Mouse (Mus musculus): Measurements from ENCODE around the gene Msx1. TPM values are rescaled to one million over a fixed set of nuclear protein-coding genes. Genes with fewer than 3 reads are reported as not detected.

The Msx1 gene
- polyA plus RNA-seq, 1 experiment from 2014 or later = 65.2 TPM

- Histone ChIP-seq H3K4me3 (no peak overlapping the region), H3K4me1 (peaks cover 5% of the 10 kb centered on the region; the same call in 1 of the 2 replicates), H3K27me3 (ENCODE audit: insufficient read depth, poor library complexity, severe bottlenecking) (0 out of 2 replicates have a peak, but pooled peaks cover 9% of the 10 kb centered on the region), H3K9me3 (no peaks in the 10 kb centered on the region), H3K27ac (no peak overlapping the region), H3K36me3 (no peaks in the 10 kb centered on the region)
- no peak for DNase-seq (ENCODE audit: low spot score)
- WGBS = 68% methylated on average over 6 of the region's 6 CpGs
Measured at GRCm38 (mm10) chr5:37805291-37805690, 19.1 kb downstream of the Msx1 start.

GRCm38 (mm10) chr5:37804512-37805118 lies 19.8 kb downstream of the Msx1 start:
- DNase-seq (ENCODE audit: low spot score) = no peak
- H3K27me3 ChIP-seq (ENCODE audit: insufficient read depth, poor library complexity, severe bottlenecking) = 0 out of 2 replicates have a peak, but pooled peaks cover 9% of the 10 kb centered on the region
- peaks cover 5% of the 10 kb centered on the region; the same call in 1 of the 2 replicates for H3K4me1 ChIP-seq
- no peak overlapping the region for H3K4me3 ChIP-seq
- H3K36me3 ChIP-seq = no peaks in the 10 kb centered on the region
- H3K9me3 ChIP-seq = no peaks in the 10 kb centered on the region
- H3K27ac ChIP-seq = no peak overlapping the region
- WGBS = 48% methylated on average over 8 of the region's 8 CpGs

- WGBS = 68% methylated on average over 6 of the region's 6 CpGs
- Histone ChIP-seq H3K36me3 (no peaks in the 10 kb centered on the region), H3K9me3 (no peaks in the 10 kb centered on the region), H3K4me3 (no peak overlapping the region), H3K4me1 (no peaks in the 10 kb centered on the region), H3K27me3 (ENCODE audit: insufficient read depth, poor library complexity, severe bottlenecking) (no peaks in the 10 kb centered on the region), H3K27ac (no peak overlapping the region)
- DNase-seq (ENCODE audit: low spot score) = no peak
Measured at GRCm38 (mm10) chr5:37797251-37797650, 27.1 kb downstream of the Msx1 start.

DNA sequence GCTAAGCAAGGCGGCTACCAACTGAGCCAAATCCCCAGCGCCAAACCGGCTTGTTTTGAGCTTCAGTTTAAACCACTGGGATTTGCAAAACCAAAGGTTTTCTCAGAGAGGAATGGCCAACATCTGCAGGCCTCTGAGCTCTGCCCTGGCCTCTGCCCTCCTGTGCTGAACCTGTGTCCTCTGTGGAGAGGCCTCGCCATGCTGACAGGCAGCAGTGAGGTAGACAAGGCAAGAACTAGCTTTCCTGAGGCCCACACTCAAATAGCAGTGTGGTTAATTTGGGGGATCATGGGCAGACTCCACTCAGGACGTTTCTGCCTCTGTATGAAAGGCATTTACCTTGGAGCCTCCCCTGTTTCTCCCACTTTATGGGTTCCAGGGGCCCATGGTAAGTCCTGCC lies 27.6 kb downstream of the Msx1 start:
- DNase-seq (ENCODE audit: low spot score) = no peak
- WGBS = 67% methylated on average over 5 of the region's 5 CpGs
- H3K4me3 ChIP-seq = no peak overlapping the region
- no peak overlapping the region for H3K27ac ChIP-seq
- H3K4me1 ChIP-seq = no peaks in the 10 kb centered on the region
- no peaks in the 10 kb centered on the region for H3K27me3 ChIP-seq (ENCODE audit: insufficient read depth, poor library complexity, severe bottlenecking)
- no peaks in the 10 kb centered on the region for H3K36me3 ChIP-seq
- H3K9me3 ChIP-seq = no peaks in the 10 kb centered on the region

DNA sequence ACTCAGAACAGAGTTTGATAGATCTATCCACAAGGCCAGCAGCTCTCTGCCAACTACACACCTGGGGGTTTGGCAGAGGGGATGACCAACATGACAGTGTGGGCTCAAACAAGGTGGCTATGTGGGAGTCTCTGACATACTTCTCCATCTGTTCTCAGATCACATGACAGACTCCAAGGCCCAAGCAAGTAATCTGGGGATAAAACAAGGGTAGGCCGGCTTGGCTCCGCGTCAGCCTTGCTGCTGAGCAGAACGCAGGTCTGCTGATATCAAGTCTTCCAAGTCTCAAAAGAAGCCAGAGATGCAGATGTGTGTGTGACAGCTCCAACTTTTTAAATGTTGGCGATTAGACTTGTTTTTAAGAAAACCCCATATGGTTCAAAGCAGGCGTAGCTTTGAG lies 28.7 kb downstream of the Msx1 start:
- Histone ChIP-seq H3K27ac (no peak overlapping the region), H3K27me3 (ENCODE audit: insufficient read depth, poor library complexity, severe bottlenecking) (no peaks in the 10 kb centered on the region), H3K4me1 (no peaks in the 10 kb centered on the region), H3K9me3 (no peaks in the 10 kb centered on the region), H3K36me3 (no peaks in the 10 kb centered on the region), H3K4me3 (no peak overlapping the region)
- WGBS = 82% methylated on average over 6 of the region's 6 CpGs
- DNase-seq (ENCODE audit: low spot score) = no peak

- Histone ChIP-seq H3K27me3 (ENCODE audit: insufficient read depth, poor library complexity, severe bottlenecking) (no peaks in the 10 kb centered on the region), H3K36me3 (no peaks in the 10 kb centered on the region), H3K4me1 (no peaks in the 10 kb centered on the region), H3K4me3 (no peak overlapping the region), H3K9me3 (no peaks in the 10 kb centered on the region), H3K27ac (no peak overlapping the region)
- DNase-seq (ENCODE audit: low spot score) = no peak
- 49% methylated on average over 5 of the region's 5 CpGs for WGBS
Measured at GRCm38 (mm10) chr5:37792154-37792553, 32.2 kb downstream of the Msx1 start.

DNA sequence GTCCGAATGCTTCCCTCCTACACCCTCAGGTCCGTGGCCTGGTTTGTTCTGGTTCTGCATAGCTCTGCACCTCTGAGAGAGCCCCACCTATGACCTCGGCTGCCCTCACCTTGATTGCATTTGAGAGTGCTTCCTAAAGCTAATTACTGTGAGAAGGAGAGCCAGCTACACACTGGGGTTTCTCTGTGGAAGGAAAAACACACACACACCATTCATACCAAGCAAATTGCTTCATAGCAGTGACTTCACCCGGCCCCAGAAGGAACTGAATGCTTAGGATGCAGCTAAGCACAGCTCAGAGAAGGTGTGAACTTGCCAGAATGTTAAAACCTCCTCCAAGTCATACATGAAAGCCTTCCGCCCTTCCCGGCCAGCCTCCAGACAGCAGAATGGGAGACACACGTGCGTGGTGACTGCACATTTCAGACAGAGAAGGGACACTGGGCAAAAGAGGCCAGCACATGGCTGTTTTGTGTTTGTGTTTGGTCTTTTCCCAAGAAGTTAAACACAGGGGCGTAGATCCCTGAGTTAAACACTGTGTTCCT lies 39.5 kb downstream of the Msx1 start:
- no peaks in the 10 kb centered on the region for H3K27me3 ChIP-seq (ENCODE audit: insufficient read depth, poor library complexity, severe bottlenecking)
- H3K4me1 ChIP-seq = no peaks in the 10 kb centered on the region
- 75% methylated on average over 9 of the region's 9 CpGs for WGBS
- no peak overlapping the region for H3K27ac ChIP-seq
- no peaks in the 10 kb centered on the region for H3K9me3 ChIP-seq
- H3K4me3 ChIP-seq = no peak overlapping the region
- no peaks in the 10 kb centered on the region for H3K36me3 ChIP-seq
- DNase-seq (ENCODE audit: low spot score) = no peak

DNA sequence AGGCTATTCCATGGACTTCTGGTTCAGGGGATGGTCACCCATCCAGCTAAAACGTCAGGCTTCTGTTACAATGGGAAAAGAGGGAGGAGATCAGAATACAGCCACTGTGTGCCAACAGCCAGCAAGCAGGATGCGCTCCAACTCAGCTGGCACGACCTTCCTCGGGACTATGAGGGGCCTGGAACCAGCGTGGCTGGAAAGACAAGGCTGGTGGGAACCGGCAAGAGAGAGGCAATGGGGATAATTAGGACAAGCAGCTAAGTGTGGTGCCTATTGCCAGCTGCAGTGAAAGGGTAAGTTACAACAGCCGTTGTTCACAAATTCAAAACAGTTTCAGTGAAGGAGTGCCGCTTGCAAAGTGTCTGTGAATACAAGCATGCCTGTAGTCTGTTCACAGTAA lies 41.1 kb downstream of the Msx1 start:
- Histone ChIP-seq H3K4me3 (no peak overlapping the region), H3K9me3 (no peaks in the 10 kb centered on the region), H3K27ac (no peak overlapping the region), H3K27me3 (ENCODE audit: insufficient read depth, poor library complexity, severe bottlenecking) (no peaks in the 10 kb centered on the region), H3K36me3 (no peaks in the 10 kb centered on the region), H3K4me1 (no peaks in the 10 kb centered on the region)
- WGBS = 68% methylated on average over 8 of the region's 8 CpGs
- no peak for DNase-seq (ENCODE audit: low spot score)

DNA sequence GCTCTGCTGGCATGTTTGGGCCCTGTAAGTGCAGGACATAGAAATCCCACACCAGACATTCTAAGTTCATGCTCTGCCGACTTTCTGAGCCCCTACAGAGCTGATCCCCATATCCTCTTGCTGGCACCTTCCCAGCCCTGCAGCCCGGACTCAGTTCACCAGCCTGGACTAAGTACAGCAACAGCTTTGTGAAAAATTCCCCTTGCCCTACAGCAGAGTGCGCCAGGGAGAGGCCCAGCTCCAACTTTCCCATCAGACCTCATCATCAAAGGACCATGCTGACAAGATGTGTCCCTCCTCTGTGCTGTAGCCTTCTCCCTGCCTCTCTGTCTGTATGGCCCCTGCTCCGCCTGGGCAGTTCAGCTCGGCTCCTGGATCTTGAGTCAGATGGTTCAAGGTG lies 48.7 kb downstream of the Msx1 start:
- Histone ChIP-seq H3K27ac (no peak overlapping the region), H3K4me3 (no peak overlapping the region), H3K27me3 (ENCODE audit: insufficient read depth, poor library complexity, severe bottlenecking) (no peaks in the 10 kb centered on the region), H3K4me1 (0 out of 2 replicates have a peak, but pooled peaks cover 3% of the 10 kb centered on the region), H3K9me3 (no peaks in the 10 kb centered on the region), H3K36me3 (no peaks in the 10 kb centered on the region)
- WGBS = 43% methylated on average over 5 of the region's 5 CpGs
- no peak for DNase-seq (ENCODE audit: low spot score)

GRCm38 (mm10) chr5:37774011-37774410 lies 50.4 kb downstream of the Msx1 start:
- 52% methylated on average over 4 of the region's 4 CpGs for WGBS
- Histone ChIP-seq H3K9me3 (no peaks in the 10 kb centered on the region), H3K27ac (no peak overlapping the region), H3K27me3 (ENCODE audit: insufficient read depth, poor library complexity, severe bottlenecking) (no peaks in the 10 kb centered on the region), H3K36me3 (no peaks in the 10 kb centered on the region), H3K4me3 (no peak overlapping the region), H3K4me1 (0 out of 2 replicates have a peak, but pooled peaks cover 3% of the 10 kb centered on the region)
- DNase-seq (ENCODE audit: low spot score) = no peak

GRCm38 (mm10) chr5:37770870-37771269 lies 53.5 kb downstream of the Msx1 start:
- Histone ChIP-seq H3K9me3 (no peaks in the 10 kb centered on the region), H3K4me1 (0 out of 2 replicates have a peak, but pooled peaks cover 3% of the 10 kb centered on the region), H3K27ac (no peak overlapping the region), H3K27me3 (ENCODE audit: insufficient read depth, poor library complexity, severe bottlenecking) (no peaks in the 10 kb centered on the region), H3K36me3 (no peaks in the 10 kb centered on the region), H3K4me3 (no peak overlapping the region)
- no peak for DNase-seq (ENCODE audit: low spot score)
- WGBS = 81% methylated on average over 6 of the region's 6 CpGs
